Mouse (Mus musculus) liver, adult 2 months (tissue): ENCODE data around the gene Oxct2a.

Source experiments
- CTCF ChIP-seq: fragments of 200-500 bp; IDR thresholded peaks from 2 replicates; pipeline ENCODE4 v1.5.1; 2011; ENCODE audit warnings: low read depth, low read length, control low read depth
- POLR2A ChIP-seq: fragments of 200-500 bp; IDR thresholded peaks from 2 replicates; pipeline ENCODE4 v1.6.1; 2011; ENCODE audit warnings: low read length, control low read depth; ENCODE audit not compliant: insufficient read depth; ENCODE audit errors: extremely low read depth

DNA sequence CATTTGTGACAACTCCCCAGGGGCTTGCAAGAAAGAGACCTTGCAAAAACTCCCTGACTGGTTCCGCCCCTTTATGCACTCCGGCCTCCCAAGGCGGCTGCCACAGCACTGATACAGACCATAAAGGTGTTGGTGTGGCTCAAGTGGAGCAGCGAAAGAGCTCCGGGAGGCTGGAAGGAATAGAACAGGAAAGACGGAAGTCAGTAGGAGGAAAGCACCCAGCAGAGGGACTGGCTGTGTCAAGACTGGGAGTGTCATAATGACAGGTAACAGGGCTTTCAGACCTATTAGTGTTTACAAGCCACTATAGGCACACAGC lies 20.0 kb upstream of the Oxct2a start:
- TF ChIP-seq CTCF, result no peak
- no peak for TF ChIP-seq POLR2A
